Mouse (Mus musculus): ENCODE results near the gene Vim. TPM values are rescaled to one million over a fixed set of nuclear protein-coding genes. Genes with fewer than 3 reads are reported as not detected.

Gene Vim
- polyA plus RNA-seq, 1 experiment: 877 TPM

- Histone ChIP-seq H3K4me3 (ENCODE audit: insufficient read depth, low read depth, low read length) (no peak overlapping the region), H3K4me1 (ENCODE audit: control insufficient read depth, insufficient read depth, insufficient read length, low read length) (no peaks in the 10 kb centered on the region), H3K27ac (replicated peaks; ENCODE audit: low read depth, low read length) (no peak overlapping the region)
These were observed 19.8 kb upstream of the Vim start for GRCm38 (mm10) chr2:13553966-13554365.

GRCm38 (mm10) chr2:13556239-13556638, 17.5 kb upstream of the Vim start:
- Histone ChIP-seq H3K4me1 (ENCODE audit: control insufficient read depth, insufficient read depth, insufficient read length, low read length) (no peaks in the 10 kb centered on the region), H3K4me3 (ENCODE audit: insufficient read depth, low read depth, low read length) (no peak overlapping the region), H3K27ac (replicated peaks; ENCODE audit: low read depth, low read length) (no peak overlapping the region)

- Histone ChIP-seq H3K4me1 (ENCODE audit: control insufficient read depth, insufficient read depth, insufficient read length, low read length) (no peaks in the 10 kb centered on the region), H3K4me3 (ENCODE audit: insufficient read depth, low read depth, low read length) (no peak overlapping the region), H3K27ac (replicated peaks; ENCODE audit: low read depth, low read length) (peak overlapping the region; percentile 78)
These were observed 16.3 kb upstream of the Vim start for GRCm38 (mm10) chr2:13557145-13558030.

- Histone ChIP-seq H3K27ac (replicated peaks; ENCODE audit: low read depth, low read length) (peak overlapping the region; percentile 61), H3K4me1 (ENCODE audit: control insufficient read depth, insufficient read depth, insufficient read length, low read length) (no peaks in the 10 kb centered on the region), H3K4me3 (ENCODE audit: insufficient read depth, low read depth, low read length) (no peak overlapping the region)
These were observed 15.0 kb upstream of the Vim start for GRCm38 (mm10) chr2:13558607-13559262.

- Histone ChIP-seq H3K4me1 (ENCODE audit: control insufficient read depth, insufficient read depth, insufficient read length, low read length) (no peaks in the 10 kb centered on the region), H3K4me3 (ENCODE audit: insufficient read depth, low read depth, low read length) (no peak overlapping the region), H3K27ac (replicated peaks; ENCODE audit: low read depth, low read length) (peak overlapping the region; percentile 61)
These were observed 14.4 kb upstream of the Vim start for GRCm38 (mm10) chr2:13559303-13559702.

GRCm38 (mm10) chr2:13559729-13560128, 14.0 kb upstream of the Vim start:
- Histone ChIP-seq H3K4me3 (ENCODE audit: insufficient read depth, low read depth, low read length) (no peak overlapping the region), H3K27ac (replicated peaks; ENCODE audit: low read depth, low read length) (peak overlapping the region; percentile 61; the same call in 1 of the 2 replicates), H3K4me1 (ENCODE audit: control insufficient read depth, insufficient read depth, insufficient read length, low read length) (no peaks in the 10 kb centered on the region)

- H3K27ac ChIP-seq (replicated peaks; ENCODE audit: low read depth, low read length): no peak overlapping the region
- no peaks in the 10 kb centered on the region for H3K4me1 ChIP-seq (ENCODE audit: control insufficient read depth, insufficient read depth, insufficient read length, low read length)
These were observed 13.3 kb upstream of the Vim start for GRCm38 (mm10) chr2:13560396-13560795.

GRCm38 (mm10) chr2:13570122-13570521, 3.6 kb upstream of the Vim start:
- no peak overlapping the region for H3K27ac ChIP-seq (replicated peaks; ENCODE audit: low read depth, low read length)
- no peak overlapping the region for H3K4me3 ChIP-seq (ENCODE audit: insufficient read depth, low read depth, low read length)
- peaks cover 10% of the 10 kb centered on the region for H3K4me1 ChIP-seq (ENCODE audit: control insufficient read depth, insufficient read depth, insufficient read length, low read length)

More at GRCm38 (mm10) chr2:13560396-13560795, 13.3 kb upstream of the Vim start:
- no peak overlapping the region for H3K4me3 ChIP-seq (ENCODE audit: insufficient read depth, low read depth, low read length)

- Histone ChIP-seq H3K4me1 (ENCODE audit: control insufficient read depth, insufficient read depth, insufficient read length, low read length) (peaks cover 10% of the 10 kb centered on the region), H3K4me3 (ENCODE audit: insufficient read depth, low read depth, low read length) (peak overlapping the region; percentile 40; the same call in 1 of the 2 replicates), H3K27ac (replicated peaks; ENCODE audit: low read depth, low read length) (peak overlapping the region; percentile 93)
These were observed 1.6 kb upstream of the Vim start for GRCm38 (mm10) chr2:13572101-13572553.

- H3K27ac ChIP-seq (replicated peaks; ENCODE audit: low read depth, low read length): peak overlapping the region; percentile 93
- H3K4me3 ChIP-seq (ENCODE audit: insufficient read depth, low read depth, low read length): peak overlapping the region; percentile 73
- peaks cover 10% of the 10 kb centered on the region for H3K4me1 ChIP-seq (ENCODE audit: control insufficient read depth, insufficient read depth, insufficient read length, low read length)
These were observed 900 bp upstream of the Vim start for GRCm38 (mm10) chr2:13572647-13573407.

- Histone ChIP-seq H3K4me1 (ENCODE audit: control insufficient read depth, insufficient read depth, insufficient read length, low read length) (peaks cover 14% of the 10 kb centered on the region), H3K27ac (replicated peaks; ENCODE audit: low read depth, low read length) (peak overlapping the region; percentile 95), H3K4me3 (ENCODE audit: insufficient read depth, low read depth, low read length) (peak overlapping the region; percentile 73)
These were observed 506 bp downstream of the Vim start for GRCm38 (mm10) chr2:13574066-13574800.

- Histone ChIP-seq H3K27ac (replicated peaks; ENCODE audit: low read depth, low read length) (peak overlapping the region; percentile 95), H3K4me3 (ENCODE audit: insufficient read depth, low read depth, low read length) (peak overlapping the region; percentile 73)
These were observed 1.0 kb downstream of the Vim start for GRCm38 (mm10) chr2:13574801-13575150.

GRCm38 (mm10) chr2:13575287-13575801, 1.6 kb downstream of the Vim start:
- H3K4me1 ChIP-seq (ENCODE audit: control insufficient read depth, insufficient read depth, insufficient read length, low read length): peaks cover 14% of the 10 kb centered on the region
- peak overlapping the region; percentile 95 for H3K27ac ChIP-seq (replicated peaks; ENCODE audit: low read depth, low read length)
- H3K4me3 ChIP-seq (ENCODE audit: insufficient read depth, low read depth, low read length): peak overlapping the region; percentile 73

More at GRCm38 (mm10) chr2:13574801-13575150, 1.0 kb downstream of the Vim start:
- peaks cover 14% of the 10 kb centered on the region for H3K4me1 ChIP-seq (ENCODE audit: control insufficient read depth, insufficient read depth, insufficient read length, low read length)

GRCm38 (mm10) chr2:13575926-13576325, 2.2 kb downstream of the Vim start:
- peak overlapping the region; percentile 73 for H3K4me3 ChIP-seq (ENCODE audit: insufficient read depth, low read depth, low read length)
- peak overlapping the region; percentile 95 for H3K27ac ChIP-seq (replicated peaks; ENCODE audit: low read depth, low read length)

More at GRCm38 (mm10) chr2:13575926-13576325, 2.2 kb downstream of the Vim start:
- peaks cover 14% of the 10 kb centered on the region for H3K4me1 ChIP-seq (ENCODE audit: control insufficient read depth, insufficient read depth, insufficient read length, low read length)

All from brown adipose tissue, adult 24 weeks (tissue).